13 mouse cellular contexts compared by ENCODE assay signal in the genomic region with DNA sequence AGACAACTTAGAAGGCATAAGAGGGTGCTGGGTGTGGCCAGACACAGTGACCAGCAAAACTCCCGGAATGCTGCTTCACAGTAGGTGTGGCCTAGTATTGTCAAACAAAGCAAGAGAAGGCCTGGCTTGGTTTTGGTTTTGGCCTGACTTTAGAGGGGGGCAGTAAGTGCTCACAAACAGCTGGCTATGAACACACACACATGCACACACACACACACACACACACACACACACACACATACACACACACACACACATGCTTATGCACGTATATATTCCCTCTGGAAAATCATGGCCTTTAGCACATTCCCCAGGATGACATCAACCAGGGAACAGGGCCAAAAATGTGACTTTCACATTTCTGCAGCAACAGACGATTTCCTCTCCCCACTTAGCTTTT.
DNase-seq lines count a peak whose midpoint lies in the region; ATAC-seq lines count a peak whose summit lies in the region.
"Had no signal": no experiment of that assay in that cellular context is flagged by ENCODE, and none has a peak within 500 bp of the region (broad histone marks: within the 10 kb centered on the region; RNA-seq: fewer than 3 reads in every experiment).

No protein-coding gene starts in this region.

- no peaks in the 10 kb centered on the region for H3K27me3 ChIP-seq in heart, embryonic 16.5 days (ENCODE audit: control insufficient read depth, insufficient read depth, low read length)
- peaks cover 81% of the 10 kb centered on the region for H3K27me3 ChIP-seq in midbrain, embryonic 10.5 days (ENCODE audit: low read depth, poor library complexity, severe bottlenecking)
- H3K27me3 ChIP-seq: liver, embryonic 12.5 days had no signal

- H3K4me1 ChIP-seq in heart, embryonic 16.5 days (ENCODE audit: control insufficient read depth, insufficient read depth, low read length) = no peaks in the 10 kb centered on the region
- no peaks in the 10 kb centered on the region for H3K4me1 ChIP-seq in midbrain, embryonic 10.5 days
- H3K4me1 ChIP-seq: liver, embryonic 12.5 days had no signal

- no peaks in the 10 kb centered on the region for H3K9me3 ChIP-seq in heart, embryonic 16.5 days (replicated peaks; ENCODE audit: control insufficient read depth, low read length)
- no peaks in the 10 kb centered on the region for H3K9me3 ChIP-seq in midbrain, embryonic 10.5 days (replicated peaks)
- H3K9me3 ChIP-seq: liver, embryonic 12.5 days had no signal

- peak; percentile 39 for DNase-seq in adrenal gland, postnatal 10 days
- no peak for DNase-seq in adrenal gland, adult 8-10 months
- DNase-seq in kidney, postnatal 14 days = peak; percentile 2
- DNase-seq in kidney, adult 8-10 months = no peak
- peak; percentile 2 for DNase-seq in mesoderm, embryonic 11.5 days (ENCODE audit: low read depth, low spot score)
- DNase-seq in midbrain, embryonic 10.5 days (ENCODE audit: low spot score) = no peak
- DNase-seq: B cell, adult 2 months; cerebellum, adult 8-10 months; layer of hippocampus, adult 9-11 months had no signal

- no peak overlapping the region for H3K4me3 ChIP-seq in heart, embryonic 16.5 days (ENCODE audit: low read length)
- H3K4me3 ChIP-seq in midbrain, embryonic 10.5 days = no peak overlapping the region
- H3K4me3 ChIP-seq: erythroblast, embryonic 14.5 days; liver, embryonic 12.5 days had no signal

- H3K36me3 ChIP-seq in heart, embryonic 16.5 days (ENCODE audit: control insufficient read depth, insufficient read depth) = no peaks in the 10 kb centered on the region
- H3K36me3 ChIP-seq in midbrain, embryonic 10.5 days = no peaks in the 10 kb centered on the region
- H3K36me3 ChIP-seq: liver, embryonic 12.5 days had no signal

- H3K4me2 ChIP-seq in heart, embryonic 16.5 days (ENCODE audit: low read depth, low read length) = no peak overlapping the region
- H3K4me2 ChIP-seq: liver, embryonic 12.5 days had no signal

- ATAC-seq in heart, embryonic 16.5 days (replicated peaks; ENCODE audit: extremely low read depth, insufficient read depth, low FRiP score) = 0 out of 2 replicates have a peak, but pooled peaks have one; percentile 32
- ATAC-seq in erythroblast, adult 5-6 weeks (replicated peaks; ENCODE audit: low FRiP score, poor library complexity, severe bottlenecking) = no peak
- ATAC-seq: liver, embryonic 12.5 days had no signal

- WGBS in heart, embryonic 16.5 days = 25% methylated on average over 3 of the region's 3 CpGs
- 67% methylated on average over 3 of the region's 3 CpGs for WGBS in midbrain, embryonic 10.5 days

- no peak overlapping the region for H3K27ac ChIP-seq in heart, embryonic 16.5 days (ENCODE audit: low read length)
- no peak overlapping the region for H3K27ac ChIP-seq in midbrain, embryonic 10.5 days (replicated peaks)
- H3K27ac ChIP-seq: liver, embryonic 12.5 days had no signal

- H3K9ac ChIP-seq in heart, embryonic 16.5 days (ENCODE audit: low read length) = no peak overlapping the region
- H3K9ac ChIP-seq: liver, embryonic 12.5 days had no signal

Comparison
In these comparisons a context has a peak if more than half of its experiments do, and no peak if none do; other contexts are left out.
1. DNase-seq: peak in adrenal gland, postnatal 10 days (single experiment), kidney, postnatal 14 days (single experiment) and mesoderm, embryonic 11.5 days (single experiment); none in adrenal gland, adult 8-10 months (single experiment), kidney, adult 8-10 months (0 of 2) and midbrain, embryonic 10.5 days (single experiment).